Mouse (Mus musculus) testis, adult 10 weeks (tissue): ENCODE measurements around the gene Olfr348. TPM values are rescaled to one million over a fixed set of nuclear protein-coding genes. Genes with fewer than 3 reads are reported as not detected.

Source experiments
- polyA plus RNA-seq: library from polyadenylated mRNA; stranded (reverse); fragments of 350-450 nt; fragmentation: Illumina TruSeq; extraction: RNeasy Lipid Tissue Mini Kit (QIAGEN cat#74804); gene quantifications from one replicate; pipeline ENCODE4 v1.2.3, GENCODE M21; 2014; ENCODE audit warnings: low read depth, low replicate concordance

The Olfr348 gene
- not detected for polyA plus RNA-seq

DNA sequence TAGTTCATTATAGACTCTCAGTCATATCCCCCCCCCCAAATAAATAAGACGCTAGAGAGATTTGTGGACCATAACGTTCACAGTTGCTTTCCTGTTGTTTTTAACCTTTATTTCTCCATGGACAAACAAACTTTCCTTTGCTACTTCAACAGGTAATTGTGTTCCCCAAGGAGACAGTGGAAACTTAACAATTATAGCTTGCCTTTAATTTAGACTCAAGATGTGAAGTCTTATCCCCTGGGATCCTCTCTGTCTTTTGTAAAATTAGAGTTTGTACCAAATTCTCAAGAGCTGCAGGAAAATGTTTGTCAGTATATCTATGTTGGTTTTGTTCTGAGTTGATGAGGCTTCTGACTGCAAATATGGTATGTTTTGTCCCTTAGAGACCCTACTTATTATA is at the start of gene Olfr348:
Gene Olfr348 (plus strand): TSS at position 301 of the 400 bp plus-strand sequence.

DNA sequence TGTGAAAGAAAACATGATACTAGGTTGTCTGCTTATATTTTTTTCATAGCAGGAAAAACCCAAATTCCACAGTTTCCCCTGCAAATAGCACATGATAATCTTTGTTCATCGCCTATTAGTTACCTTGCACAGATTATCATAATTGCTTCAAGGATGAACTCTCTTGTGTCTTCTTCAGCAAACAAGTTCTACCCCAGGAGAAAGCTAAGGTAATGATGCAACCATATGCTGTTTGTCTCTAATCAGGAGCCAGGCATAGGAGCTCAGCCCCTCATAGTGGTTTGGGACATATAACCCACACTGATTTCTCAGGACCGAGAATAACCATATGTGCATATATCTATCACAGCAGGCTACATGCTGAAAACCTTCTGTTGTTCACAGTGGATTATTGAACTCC is 6.2 kb downstream of the Olfr348 start, which contains the start of gene Olfr50:
Gene Olfr50 (plus strand): TSS at position 301 of the 400 bp plus-strand sequence.

DNA sequence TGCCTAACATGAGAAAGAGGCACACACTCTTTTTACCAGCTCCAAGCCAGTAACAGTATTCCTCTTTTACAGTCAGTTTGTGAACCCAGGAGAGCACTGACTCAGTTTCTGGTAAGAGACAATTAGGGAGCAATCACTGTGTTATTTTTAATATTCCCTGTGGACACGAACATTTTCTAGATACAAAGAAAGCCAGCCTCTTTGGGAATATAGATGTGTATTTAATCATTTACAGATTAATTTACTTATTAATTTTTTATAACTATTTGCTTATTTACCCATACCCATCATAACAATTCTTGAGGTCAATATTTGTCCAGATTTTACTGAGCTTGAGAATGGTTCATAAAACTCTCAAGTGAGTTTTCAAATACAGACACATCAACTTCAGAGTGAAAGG is 32.9 kb downstream of the Olfr348 start, which contains the start of gene Olfr3:
Gene Olfr3 (minus strand): TSS at position 101 of the 400 bp plus-strand sequence.

Other genes starting within 250 kb of the Olfr348 start
- gene Olfr344, start 217.6 kb upstream of the Olfr348 start, polyA plus RNA-seq = not detected
- gene Olfr345, start 144.2 kb upstream of the Olfr348 start, polyA plus RNA-seq = not detected
- not detected for gene Olfr346, start 98.5 kb upstream of the Olfr348 start, polyA plus RNA-seq
- gene Olfr347, start 52.4 kb upstream of the Olfr348 start, polyA plus RNA-seq = not detected
- not detected for gene Olfr50, start 6.3 kb downstream of the Olfr348 start, polyA plus RNA-seq
- gene Olfr3, start 32.8 kb downstream of the Olfr348 start, polyA plus RNA-seq = not detected
- gene Olfr350, start 62.0 kb downstream of the Olfr348 start, polyA plus RNA-seq = not detected
- not detected for gene Olfr351, start 78.4 kb downstream of the Olfr348 start, polyA plus RNA-seq
- not detected for gene Olfr352, start 84.2 kb downstream of the Olfr348 start, polyA plus RNA-seq
- gene Olfr353, start 108.7 kb downstream of the Olfr348 start, polyA plus RNA-seq = not detected
- not detected for gene Olfr354, start 121.4 kb downstream of the Olfr348 start, polyA plus RNA-seq
- gene Olfr355, start 144.6 kb downstream of the Olfr348 start, polyA plus RNA-seq = not detected
- gene Olfr356, start 152.8 kb downstream of the Olfr348 start, polyA plus RNA-seq = not detected
- gene Olfr357, start 209.6 kb downstream of the Olfr348 start, polyA plus RNA-seq = 0.53 TPM
- gene Olfr358, start 225.1 kb downstream of the Olfr348 start, polyA plus RNA-seq = not detected